Mouse (Mus musculus) layer of hippocampus, adult 9-10 months (tissue): ENCODE measurements around the gene Gpr160.

ENCODE experiments used
- DNase-seq: peaks from one replicate; pipeline ENCODE4 v3.0.0; 2022; ENCODE audit warnings: low spot score

Gpr160 gene

DNA sequence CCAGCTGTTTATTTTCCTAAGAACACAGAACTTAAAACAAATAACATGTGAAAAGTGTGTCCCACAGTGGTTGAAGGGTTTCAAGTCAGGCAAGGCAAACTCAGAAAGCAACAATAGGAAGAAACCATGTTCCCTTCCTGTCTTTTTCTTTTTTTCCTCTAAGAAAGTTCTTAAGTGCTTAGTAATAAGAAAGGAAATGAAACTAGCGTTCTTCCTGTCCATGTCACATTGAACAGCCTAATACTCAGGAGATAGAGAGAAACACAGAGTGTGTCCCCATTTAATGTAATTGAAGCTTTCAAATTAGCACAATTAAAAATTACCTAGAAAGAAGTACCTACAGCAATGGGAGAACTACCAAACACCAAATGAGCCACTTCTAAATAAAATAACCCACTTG, 48.9 kb downstream of the Gpr160 start:
- no peak for DNase-seq

DNA sequence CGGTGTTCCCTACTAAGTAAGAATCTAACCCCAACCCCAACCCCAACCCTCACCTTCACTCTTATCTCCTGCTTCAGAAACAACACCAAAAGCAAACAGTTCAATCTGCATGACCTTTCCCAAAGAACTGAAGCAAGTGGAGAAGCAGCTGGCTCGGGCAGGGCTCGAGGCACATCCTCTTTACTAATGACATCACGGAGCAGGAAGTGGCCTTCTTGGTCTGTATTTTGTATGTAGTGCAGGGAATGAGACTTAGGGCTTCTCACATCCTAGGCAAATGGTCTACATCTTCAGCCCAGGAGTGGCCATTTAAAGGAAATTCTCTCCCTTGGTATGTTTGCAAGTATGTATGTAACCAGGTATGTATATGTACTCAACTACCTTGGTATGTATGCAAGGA, 61.4 kb downstream of the Gpr160 start:
- DNase-seq = no peak

GRCm38 (mm10) chr3:30927664-30928063, 71.9 kb downstream of the Gpr160 start:
- no peak for DNase-seq

- no peak for DNase-seq
Measured at GRCm38 (mm10) chr3:30929828-30930227, 74.1 kb downstream of the Gpr160 start.

DNA sequence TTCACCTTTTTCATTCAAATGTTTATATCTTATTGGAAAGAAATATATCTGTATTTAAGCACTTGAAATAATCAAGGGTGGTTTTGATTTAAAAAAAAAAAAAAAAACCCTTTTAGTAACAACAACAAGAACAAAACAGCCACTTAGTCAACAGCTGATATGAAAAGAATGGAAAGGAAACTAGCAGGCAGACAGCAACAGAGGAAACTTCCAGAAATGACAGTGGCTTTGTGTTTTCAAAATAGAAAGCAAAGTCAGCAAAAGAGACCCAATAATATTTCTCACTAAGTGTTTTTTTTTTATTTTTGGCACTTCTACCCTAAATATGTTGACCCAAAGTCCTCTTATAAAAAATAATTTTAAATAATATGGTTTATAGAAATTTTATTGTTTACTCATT, 78.6 kb downstream of the Gpr160 start:
- DNase-seq = no peak
